Mouse (Mus musculus): Measurements from ENCODE around the gene Camkk2. TPM values are rescaled to one million over a fixed set of nuclear protein-coding genes. Genes with fewer than 3 reads are reported as not detected.

The Camkk2 gene
- polyA plus RNA-seq, 1 experiment from 2014 or later, result 43.1 TPM

DNA sequence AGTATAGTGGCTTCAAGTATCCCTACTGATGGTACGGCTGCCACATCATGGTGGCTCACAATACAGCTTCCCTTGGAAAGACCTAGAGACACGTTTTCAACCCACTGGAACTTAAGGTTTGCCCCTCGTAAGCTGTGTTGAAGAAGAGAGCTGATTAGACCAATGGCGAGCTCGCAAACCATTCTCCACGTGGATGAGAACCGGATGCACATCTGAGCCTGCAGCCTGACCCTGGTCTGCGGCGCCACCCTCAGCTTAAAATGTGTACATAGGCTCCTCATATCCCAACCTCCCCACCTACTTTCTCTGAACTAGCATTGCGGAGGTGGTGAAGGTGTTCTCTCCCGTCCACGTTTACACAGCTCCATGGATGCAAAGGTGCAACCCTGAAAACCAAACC, 97.9 kb downstream of the Camkk2 start:
- WGBS, result 86% methylated on average over 12 of the region's 12 CpGs
- no peak for ATAC-seq (ENCODE audit: low FRiP score, low read depth)

More for the DNA sequence above, 97.9 kb downstream of the Camkk2 start:
- Histone ChIP-seq H3K4me1 (no peaks in the 10 kb centered on the region), H3K9ac (no peak overlapping the region), H3K36me3 (no peaks in the 10 kb centered on the region), H3K27ac (no peak overlapping the region), H3K27me3 (replicated peaks) (no peaks in the 10 kb centered on the region), H3K4me2 (replicated peaks) (no peak overlapping the region), H3K9me3 (no peaks in the 10 kb centered on the region), H3K4me3 (no peak overlapping the region)

Small RNA genes within 50 kb of the gene (microRNA-seq; reads per million reads assigned to microRNA genes)
- not detected for gene Mir8115

Other genes starting within 250 kb of the Camkk2 start
- gene Ift81, start 164.9 kb downstream of the Camkk2 start, polyA plus RNA-seq (2016; fragmentation: Nextera tagmentation; extraction: Ambion mirVana), result 47.4 and 51.5 TPM in 2 replicates
- 2.8 and 3.2 TPM in 2 replicates for gene P2rx7, start 135.5 kb downstream of the Camkk2 start, polyA plus RNA-seq (2016; fragmentation: Nextera tagmentation; extraction: Ambion mirVana)
- gene P2rx4, start 71.9 kb downstream of the Camkk2 start, polyA plus RNA-seq (2016; fragmentation: Nextera tagmentation; extraction: Ambion mirVana), result 13.0 and 15.2 TPM in 2 replicates
- 506 and 512 TPM in 2 replicates for gene Anapc5, start 41.9 kb upstream of the Camkk2 start, polyA plus RNA-seq (2016; fragmentation: Nextera tagmentation; extraction: Ambion mirVana)
- 52.8 and 54.0 TPM in 2 replicates for gene Rnf34, start 70.6 kb upstream of the Camkk2 start, polyA plus RNA-seq (2016; fragmentation: Nextera tagmentation; extraction: Ambion mirVana)
- 105 and 106 TPM in 2 replicates for gene Kdm2b, start 210.4 kb upstream of the Camkk2 start, polyA plus RNA-seq (2016; fragmentation: Nextera tagmentation; extraction: Ambion mirVana)
- gene Orai1, start 235.7 kb upstream of the Camkk2 start, polyA plus RNA-seq (2016; fragmentation: Nextera tagmentation; extraction: Ambion mirVana), result 13.9 and 14.2 TPM in 2 replicates